Mouse (Mus musculus) lung, postnatal 0 days (tissue): ENCODE data around the gene Gltpd2. TPM values are rescaled to one million over a fixed set of nuclear protein-coding genes. Genes with fewer than 3 reads are reported as not detected.
"Not testable (repeated sequence)": the region's sequence is repeated elsewhere in the genome, so short reads cannot be mapped to it uniquely, and the experiment has no call there.

ENCODE experiments used
- ATAC-seq: fragments of 200-750 bp; cut with Nextera tagmentation; 2 replicates; pipeline ENCODE4 v1.8.0; 2017; ENCODE audit warnings: moderate library complexity
- DNase-seq: peaks from one replicate; pipeline ENCODE4 v3.0.0-alpha.2; 2016; ENCODE audit warnings: low spot score
- H3K27ac ChIP-seq: fragments of 300-500 bp; sonication (generic); 2 replicates; pipeline ENCODE4 v1.5.1; 2014; ENCODE audit warnings: antibody characterized with exemption, mild to moderate bottlenecking, low read length, mixed read lengths
- H3K27me3 ChIP-seq: fragments of 300-500 bp; sonication (generic); replicated peaks from 2 replicates; pipeline ENCODE4 v1.6.1; 2014; ENCODE audit warnings: low read length, mixed read lengths; ENCODE audit not compliant: insufficient read depth
- H3K36me3 ChIP-seq: fragments of 300-500 bp; sonication (generic); 2 replicates; pipeline ENCODE4 v1.6.1; 2014; ENCODE audit warnings: low read length, mixed read lengths; ENCODE audit not compliant: insufficient read depth
- H3K4me1 ChIP-seq: fragments of 300-500 bp; sonication (generic); 2 replicates; pipeline ENCODE4 v1.6.1; 2014; ENCODE audit warnings: antibody characterized with exemption, low read depth, low read length, mixed read lengths; ENCODE audit not compliant: insufficient read depth
- H3K4me2 ChIP-seq: fragments of 300-500 bp; sonication (generic); replicated peaks from 2 replicates; pipeline ENCODE4 v1.6.1; 2014; ENCODE audit warnings: low read depth, mild to moderate bottlenecking, low read length, moderate library complexity, mixed read lengths
- H3K4me3 ChIP-seq: fragments of 300-500 bp; sonication (generic); 2 replicates; pipeline ENCODE4 v1.5.1; 2014; ENCODE audit warnings: low read depth, low read length
- H3K9ac ChIP-seq: fragments of 300-500 bp; sonication (generic); replicated peaks from 2 replicates; pipeline ENCODE4 v1.6.1; 2014; ENCODE audit warnings: low read depth, mild to moderate bottlenecking
- H3K9me3 ChIP-seq: fragments of 300-500 bp; sonication (generic); 2 replicates; pipeline ENCODE4 v1.6.1; 2016; ENCODE audit warnings: low read length, mixed read lengths
- CTCF ChIP-seq: IDR thresholded peaks from 2 replicates; pipeline ENCODE4 v1.5.1; 2016; ENCODE audit warnings: antibody characterized with exemption, mild to moderate bottlenecking
- EP300 ChIP-seq: IDR thresholded peaks from 2 replicates; pipeline ENCODE4 v1.6.1; 2016; ENCODE audit warnings: antibody characterized with exemption, mild to moderate bottlenecking, control low read depth
- WGBS: fragments of 180-500 bp; shearing (Covaris S2); extraction: QIAGEN DNeasy Blood & Tissue Kit; methylation state at CpG from one replicate; pipeline ENCODE4 v1.1.7; 2014; 5-methylcytosine and 5-hydroxymethylcytosine counted together
- polyA plus RNA-seq: library from polyadenylated mRNA; unstranded; fragments of >200 nt; fragmentation: Nextera tagmentation; extraction: Ambion mirVana; gene quantifications from 2 replicates; pipeline ENCODE4 v1.2.1, GENCODE M21; 2015

The Gltpd2 gene
- polyA plus RNA-seq, 1 experiment from 2014 or later: 0.86 TPM

GRCm38 (mm10) chr11:70524782-70525181 lies 5.8 kb downstream of the Gltpd2 start:
- no peak for DNase-seq

GRCm38 (mm10) chr11:70525184-70525678 lies 6.2 kb downstream of the Gltpd2 start, which contains the start of gene Psmb6:
TSS of gene Psmb6 (plus strand) at chr11:70525367.
- Histone ChIP-seq H3K27ac (peak within 1 kb of the TSS; percentile 26; the same call in 1 of the 2 replicates), H3K4me2 (peak within 1 kb of the TSS; percentile 73), H3K4me1 (peaks cover 2% of the 10 kb centered on the region; the same call in 1 of the 2 replicates), H3K9ac (peak within 1 kb of the TSS; percentile 51), H3K4me3 (peak within 1 kb of the TSS; percentile 75), H3K36me3 (no peaks in the 10 kb centered on the region; the same call in none of the 2 replicates), H3K9me3 (no peaks in the 10 kb centered on the region), H3K27me3 (no peaks in the 10 kb centered on the region)
- ATAC-seq (peak; percentile 97), DNase-seq (peak; percentile 100)
- WGBS: under 1% methylated on average over 26 of the region's 26 CpGs
- no peak for TF ChIP-seq CTCF
- TF ChIP-seq EP300: 0 out of 2 replicates have a peak, but pooled peaks have one; percentile 54

More at GRCm38 (mm10) chr11:70524782-70525181, 5.8 kb downstream of the Gltpd2 start:
- TF ChIP-seq EP300 (no peak), CTCF (no peak)
- 7% methylated on average over 8 of the region's 8 CpGs for WGBS
- peak overlapping the region; percentile 75 for H3K4me3 ChIP-seq
- H3K27ac ChIP-seq: no peak overlapping the region
- no peak; the same call in 1 of the 2 replicates for ATAC-seq
- H3K9me3 ChIP-seq: no peaks in the 10 kb centered on the region
- H3K9ac ChIP-seq: no peak overlapping the region
- peak overlapping the region; percentile 45 for H3K4me2 ChIP-seq
- H3K4me1 ChIP-seq: peaks cover 4% of the 10 kb centered on the region; the same call in 1 of the 2 replicates
- no peaks in the 10 kb centered on the region; the same call in none of the 2 replicates for H3K36me3 ChIP-seq
- H3K27me3 ChIP-seq: no peaks in the 10 kb centered on the region

GRCm38 (mm10) chr11:70525726-70526125 lies 6.7 kb downstream of the Gltpd2 start:
- Histone ChIP-seq H3K27me3 (no peaks in the 10 kb centered on the region), H3K4me2 (peak overlapping the region; percentile 73), H3K9ac (peak overlapping the region; percentile 51), H3K36me3 (no peaks in the 10 kb centered on the region; the same call in none of the 2 replicates), H3K9me3 (no peaks in the 10 kb centered on the region), H3K4me1 (no peaks in the 10 kb centered on the region; the same call in 1 of the 2 replicates), H3K4me3 (peak overlapping the region; percentile 75), H3K27ac (no peak overlapping the region)
- ATAC-seq (peak; percentile 30), DNase-seq (peak; percentile 32)
- no peak for TF ChIP-seq CTCF
- TF ChIP-seq EP300: no peak
- whole genome bisulfite sequencing: 3% methylated on average over 12 of the region's 12 CpGs

GRCm38 (mm10) chr11:70526211-70526610 lies 7.2 kb downstream of the Gltpd2 start:
- peak overlapping the region; percentile 75; the same call in 1 of the 2 replicates for H3K4me3 ChIP-seq
- TF ChIP-seq CTCF (no peak), EP300 (no peak)

GRCm38 (mm10) chr11:70528610-70529009 lies 9.6 kb downstream of the Gltpd2 start:
- Histone ChIP-seq H3K9ac (no peak overlapping the region), H3K36me3 (no peaks in the 10 kb centered on the region; the same call in none of the 2 replicates), H3K27ac (no peak overlapping the region), H3K27me3 (no peaks in the 10 kb centered on the region), H3K4me1 (no peaks in the 10 kb centered on the region; the same call in 1 of the 2 replicates), H3K4me3 (no peak overlapping the region), H3K4me2 (no peak overlapping the region), H3K9me3 (no peaks in the 10 kb centered on the region)
- DNase-seq: no peak
- no peak for TF ChIP-seq EP300
- no peak for TF ChIP-seq CTCF
- ATAC-seq: no peak
- WGBS: 78% methylated on average over 7 of the region's 7 CpGs

More at GRCm38 (mm10) chr11:70526211-70526610, 7.2 kb downstream of the Gltpd2 start:
- Histone ChIP-seq H3K4me1 (no peaks in the 10 kb centered on the region; the same call in 1 of the 2 replicates), H3K9ac (no peak overlapping the region), H3K36me3 (no peaks in the 10 kb centered on the region; the same call in none of the 2 replicates), H3K9me3 (no peaks in the 10 kb centered on the region), H3K27me3 (no peaks in the 10 kb centered on the region), H3K4me2 (peak overlapping the region; percentile 73; the same call in 1 of the 2 replicates), H3K27ac (no peak overlapping the region)
- no peak for ATAC-seq
- no peak for DNase-seq
- WGBS: 84% methylated on average over 12 of the region's 12 CpGs

GRCm38 (mm10) chr11:70531065-70531464 lies 12.1 kb downstream of the Gltpd2 start:
- not testable (repeated sequence) for H3K9ac ChIP-seq, DNase-seq, ATAC-seq, H3K4me2 ChIP-seq, H3K4me3 ChIP-seq, H3K27me3 ChIP-seq, H3K4me1 ChIP-seq, H3K36me3 ChIP-seq, H3K27ac ChIP-seq, H3K9me3 ChIP-seq
- TF ChIP-seq CTCF: peak; percentile 16; the same call in 1 of the 2 replicates
- 56% methylated on average over 2 of the region's 2 CpGs for WGBS
